Mouse (Mus musculus) urinary bladder, postnatal 36 days (tissue): ENCODE data around the gene Ddo.

Experiments used
- DNase-seq, 2 experiments: peaks; one replicate each; pipeline ENCODE4 v3.0.0; 2022; ENCODE audit warnings: low spot score in 2 of 2, mixed read lengths in 1 of 2

The Ddo gene

GRCm38 (mm10) chr10:40629656-40630311 lies at the start of gene Ddo:
Gene Ddo (plus strand): TSS chr10:40630011.
- DNase-seq, result peak in 1 of 2 experiments; percentile 55

- no peak for DNase-seq
Measured at GRCm38 (mm10) chr10:40583584-40584255, 46.1 kb upstream of the Ddo start.

GRCm38 (mm10) chr10:40592186-40592585 lies 37.6 kb upstream of the Ddo start:
- no peak for DNase-seq

- DNase-seq, result peak in 1 of 2 experiments; percentile 18
Measured at GRCm38 (mm10) chr10:40597177-40597576, 32.6 kb upstream of the Ddo start.

- no peak for DNase-seq
Measured at GRCm38 (mm10) chr10:40604706-40605394, 25.0 kb upstream of the Ddo start.

GRCm38 (mm10) chr10:40617973-40618372 lies 11.8 kb upstream of the Ddo start:
- no peak for DNase-seq

GRCm38 (mm10) chr10:40619760-40620159 lies 10.1 kb upstream of the Ddo start:
- DNase-seq, result no peak

GRCm38 (mm10) chr10:40629140-40629539 lies 671 bp upstream of the Ddo start:
- no peak for DNase-seq

- peak in 1 of 2 experiments; percentile 49 for DNase-seq
Measured at GRCm38 (mm10) chr10:40630457-40630856, 646 bp downstream of the Ddo start.

GRCm38 (mm10) chr10:40630961-40631360 lies 1.1 kb downstream of the Ddo start:
- peak in 1 of 2 experiments; percentile 31 for DNase-seq

GRCm38 (mm10) chr10:40632087-40632486 lies 2.3 kb downstream of the Ddo start:
- no peak for DNase-seq

GRCm38 (mm10) chr10:40637331-40637730 lies 7.5 kb downstream of the Ddo start:
- no peak for DNase-seq

GRCm38 (mm10) chr10:40638276-40638675 lies 8.5 kb downstream of the Ddo start:
- DNase-seq, result no peak

GRCm38 (mm10) chr10:40638823-40639819 lies 9.3 kb downstream of the Ddo start:
- DNase-seq, result no peak

- no peak for DNase-seq
Measured at GRCm38 (mm10) chr10:40640406-40640805, 10.6 kb downstream of the Ddo start.

GRCm38 (mm10) chr10:40641901-40642300 lies 12.1 kb downstream of the Ddo start:
- DNase-seq, result no peak

- DNase-seq, result no peak
Measured at GRCm38 (mm10) chr10:40643126-40643525, 13.3 kb downstream of the Ddo start.

- no peak for DNase-seq
Measured at GRCm38 (mm10) chr10:40644456-40644855, 14.6 kb downstream of the Ddo start.

- no peak for DNase-seq
Measured at GRCm38 (mm10) chr10:40645346-40645745, 15.5 kb downstream of the Ddo start.

- DNase-seq, result no peak
Measured at GRCm38 (mm10) chr10:40648776-40649175, 19.0 kb downstream of the Ddo start.

GRCm38 (mm10) chr10:40649634-40650033 lies 19.8 kb downstream of the Ddo start:
- DNase-seq, result no peak

GRCm38 (mm10) chr10:40651676-40652075 lies 21.9 kb downstream of the Ddo start:
- DNase-seq, result no peak
